Mouse (Mus musculus) frontal cortex, adult (tissue): ENCODE data around the gene 4930447C04Rik.

ENCODE experiments used
- ATAC-seq: cut with Nextera tagmentation; 2 replicates; pipeline ENCODE4 v1.9.2; 2017; ENCODE audit warnings: mild to moderate bottlenecking, moderate library complexity, mixed read lengths; ENCODE audit not compliant: low TSS enrichment

4930447C04Rik gene

DNA sequence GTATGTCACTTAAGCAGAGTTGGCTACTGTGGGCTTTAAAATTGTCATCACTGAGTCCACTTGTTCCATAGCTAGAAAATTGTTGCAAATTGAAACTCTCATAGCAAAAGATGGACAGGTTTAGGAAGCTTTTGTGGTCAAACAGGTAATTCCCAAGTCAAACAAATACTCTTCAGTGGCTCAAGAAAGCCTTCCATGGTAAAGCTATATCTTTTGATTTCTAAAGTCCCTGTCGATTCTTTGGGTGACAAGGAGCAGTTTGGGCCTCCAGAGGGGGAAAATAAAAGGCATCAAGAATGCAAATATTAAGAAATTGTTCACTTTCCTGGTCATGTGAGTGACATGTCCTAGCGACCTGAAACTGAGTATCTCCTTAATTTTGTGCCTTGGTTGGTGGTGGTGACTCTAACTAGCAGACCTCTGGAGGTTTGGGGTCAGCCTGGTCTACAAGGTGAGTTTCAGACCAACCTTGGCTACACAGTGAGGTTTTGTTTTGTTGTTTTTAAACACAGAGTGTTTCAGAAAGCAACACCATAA is 3.1 kb upstream of the 4930447C04Rik start:
- no peak for ATAC-seq

DNA sequence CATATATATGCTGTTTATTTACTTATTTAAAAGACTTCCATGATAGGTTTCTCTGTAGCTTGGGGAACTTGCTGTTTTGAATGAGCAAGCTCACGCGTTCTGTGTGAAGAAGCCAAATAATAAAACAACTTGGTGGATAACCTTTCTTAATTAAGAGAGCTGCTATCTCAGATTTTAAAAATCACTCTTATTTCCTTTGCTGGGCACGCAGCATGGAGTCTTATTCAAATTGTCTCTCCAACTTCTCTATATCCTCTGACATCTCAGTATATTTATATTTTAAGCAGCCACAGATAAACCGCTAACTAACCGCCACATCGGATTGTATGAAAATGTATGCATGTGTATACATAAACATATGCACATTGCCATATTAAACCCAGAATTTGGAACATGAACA is 1.6 kb upstream of the 4930447C04Rik start:
- ATAC-seq = no peak

DNA sequence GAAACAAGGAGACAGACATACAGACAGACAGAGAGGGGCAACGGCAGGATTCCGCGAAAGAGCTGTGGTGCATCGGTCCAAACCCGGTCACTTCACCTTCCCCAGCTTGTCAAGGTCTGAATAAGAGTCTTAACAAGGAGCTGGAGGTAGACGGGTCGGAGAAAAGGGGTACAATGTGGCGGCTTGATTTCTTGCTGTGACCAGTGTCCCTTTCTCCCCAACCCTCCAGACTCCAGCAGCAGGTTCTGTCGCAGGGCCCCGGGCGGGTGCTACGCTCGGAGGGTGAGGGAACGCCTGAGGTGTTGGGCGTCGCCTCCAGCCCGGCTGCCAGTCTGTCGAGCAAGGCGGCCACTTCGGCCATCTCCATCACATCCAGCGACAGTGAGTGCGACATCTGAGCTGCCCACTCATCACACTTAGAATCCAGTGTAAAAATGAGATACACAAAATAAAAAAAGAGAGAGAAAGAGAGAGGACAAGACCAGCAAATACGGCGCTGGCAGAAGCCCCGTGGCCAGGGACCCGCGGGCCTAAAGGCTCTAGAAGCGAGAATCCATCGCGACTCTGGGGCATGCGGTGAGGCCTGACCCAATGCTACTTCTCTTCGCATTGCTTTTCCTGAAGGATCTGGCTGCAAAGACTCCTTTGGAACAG is 951 bp upstream of the 4930447C04Rik start:
- ATAC-seq = no peak

DNA sequence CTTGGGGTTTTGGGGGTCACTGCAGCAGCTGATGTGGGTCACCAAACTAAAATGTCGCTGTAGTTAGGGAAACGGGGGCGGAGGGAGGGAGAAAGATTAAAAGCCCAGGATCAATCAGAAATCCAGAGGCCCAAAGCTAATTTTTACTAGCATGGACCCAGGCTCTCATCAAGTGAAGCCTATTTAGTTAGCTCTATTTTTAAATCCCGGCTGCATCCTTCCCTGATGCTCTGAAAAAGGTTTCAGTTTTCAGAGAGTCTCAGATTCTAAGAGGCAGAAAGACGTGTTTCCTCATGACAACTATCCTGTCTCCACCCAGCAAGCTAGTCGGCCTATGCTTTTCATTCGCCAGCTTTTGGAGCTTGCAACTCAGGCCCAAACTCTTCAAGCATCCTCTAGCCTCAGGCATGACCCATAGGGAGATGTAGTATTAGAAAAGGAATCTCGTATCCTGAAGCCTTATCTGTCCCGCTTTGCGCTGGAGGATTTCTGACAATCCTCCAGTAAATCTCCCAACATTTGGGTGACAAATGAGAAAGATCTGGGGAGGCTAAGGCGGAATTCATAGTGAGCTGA is 336 bp upstream of the 4930447C04Rik start:
- no peak for ATAC-seq

DNA sequence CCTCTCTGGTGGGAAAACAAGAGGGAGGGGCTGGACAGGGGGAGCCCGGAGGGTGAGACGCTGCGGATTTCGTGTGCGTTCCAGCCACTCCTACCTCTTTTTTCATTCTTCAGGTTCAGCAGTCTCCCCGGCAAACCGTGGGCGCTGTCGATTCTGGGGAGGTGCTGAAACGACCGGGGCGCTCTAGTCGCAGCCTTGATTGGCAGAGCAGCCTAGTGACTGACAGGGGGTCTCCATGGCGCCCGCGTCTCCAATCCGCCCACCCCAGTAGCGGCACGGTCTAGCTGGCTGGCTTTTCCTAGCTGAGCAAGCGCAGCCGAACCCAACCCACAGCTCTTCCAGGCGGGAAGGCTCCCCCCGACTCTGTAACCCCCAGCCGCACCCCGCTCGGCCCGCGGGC is 958 bp downstream of the 4930447C04Rik start, which contains the start of gene Six6:
TSS of gene Six6 (plus strand) at position 277 of the 400 bp plus-strand sequence.
- no peak for ATAC-seq

DNA sequence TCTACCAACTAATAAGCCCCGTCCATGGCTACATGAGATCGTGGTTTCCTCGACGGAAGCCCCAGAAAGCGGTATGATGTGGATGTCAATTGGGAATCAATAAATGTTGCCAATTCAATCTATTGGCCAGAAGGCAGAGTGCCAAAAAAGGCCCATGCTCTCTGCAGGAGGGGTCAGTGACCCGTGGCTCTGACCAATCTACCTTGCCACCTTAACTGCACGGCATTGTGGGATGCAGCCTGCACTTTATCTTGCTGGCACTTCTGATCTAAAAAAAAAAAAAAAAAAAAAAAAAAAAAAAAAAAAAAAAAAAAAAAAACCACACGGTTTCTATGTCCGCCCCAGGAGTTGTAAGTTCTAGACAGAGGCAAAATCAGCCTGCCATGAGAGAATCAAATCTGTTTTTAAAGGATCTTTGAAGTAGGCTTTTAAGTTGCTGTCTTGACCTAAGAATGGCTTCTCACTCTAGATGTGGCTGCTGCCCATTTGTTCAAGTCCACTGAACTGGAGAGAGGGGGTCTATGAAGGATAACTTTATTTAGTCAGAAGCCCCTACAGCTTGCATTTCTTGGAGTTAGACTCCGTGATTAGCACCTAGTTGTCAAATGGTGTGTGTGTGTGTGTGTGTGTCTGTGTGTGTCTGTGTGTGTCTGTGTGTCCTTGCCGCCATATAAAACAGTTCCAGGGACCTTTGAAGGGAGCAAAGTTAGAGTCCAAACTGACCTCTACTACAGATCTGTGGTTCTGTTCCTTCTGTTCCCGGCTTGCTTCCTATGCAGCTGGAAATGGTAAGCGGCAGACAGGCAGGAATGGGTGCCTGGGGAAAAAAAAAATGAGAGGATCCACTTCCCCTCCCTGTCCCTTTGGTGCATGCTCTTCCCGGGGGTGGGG is 1.7 kb downstream of the 4930447C04Rik start:
- no peak for ATAC-seq

DNA sequence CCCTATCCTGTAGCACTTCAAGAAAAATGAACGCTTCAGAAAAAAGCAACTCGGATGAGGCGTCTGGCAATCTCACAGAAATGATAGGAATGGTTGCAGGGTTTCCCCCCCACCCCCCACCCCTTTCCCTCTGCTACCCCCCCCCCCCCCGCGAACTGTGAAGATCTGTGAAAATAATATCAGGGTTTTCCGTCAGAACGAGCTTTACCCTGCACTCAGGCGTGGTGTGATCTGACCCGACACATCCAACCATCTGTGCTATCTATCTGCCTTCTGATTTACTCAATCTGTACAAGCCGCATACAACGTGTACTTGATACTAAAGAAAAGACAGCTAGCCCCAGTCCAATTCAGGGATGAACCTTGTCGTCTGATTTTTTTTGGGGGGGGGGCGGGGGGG is 2.4 kb downstream of the 4930447C04Rik start:
- no peak for ATAC-seq

DNA sequence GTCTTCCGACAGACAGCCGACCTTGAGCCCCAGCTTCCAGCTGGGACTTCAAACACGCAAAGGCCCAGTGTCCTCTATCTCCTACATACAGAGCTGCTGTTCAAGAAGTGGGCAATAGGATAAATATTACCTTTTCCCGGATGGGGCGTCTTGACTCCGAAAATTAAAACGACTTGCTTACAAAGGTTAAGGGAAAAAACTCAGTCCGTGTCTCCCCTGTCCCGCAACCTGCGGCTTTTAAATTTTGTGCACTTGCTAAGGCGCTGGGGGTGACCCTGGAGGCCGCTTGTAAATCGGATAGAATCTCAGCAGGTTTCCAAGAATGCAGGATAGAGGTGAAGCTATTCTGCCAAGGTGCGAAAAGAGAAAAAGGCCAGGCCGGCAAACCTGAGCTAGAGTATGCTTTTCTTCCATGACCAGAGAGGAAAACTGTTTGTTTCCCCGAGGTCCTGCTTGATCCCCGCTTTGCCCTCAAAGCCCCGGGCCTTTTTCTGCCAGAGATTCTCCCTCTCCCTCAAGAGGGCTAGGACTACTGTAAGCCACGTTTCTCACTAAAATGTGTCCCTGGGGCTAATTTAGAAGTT is 2.9 kb downstream of the 4930447C04Rik start:
- no peak for ATAC-seq

DNA sequence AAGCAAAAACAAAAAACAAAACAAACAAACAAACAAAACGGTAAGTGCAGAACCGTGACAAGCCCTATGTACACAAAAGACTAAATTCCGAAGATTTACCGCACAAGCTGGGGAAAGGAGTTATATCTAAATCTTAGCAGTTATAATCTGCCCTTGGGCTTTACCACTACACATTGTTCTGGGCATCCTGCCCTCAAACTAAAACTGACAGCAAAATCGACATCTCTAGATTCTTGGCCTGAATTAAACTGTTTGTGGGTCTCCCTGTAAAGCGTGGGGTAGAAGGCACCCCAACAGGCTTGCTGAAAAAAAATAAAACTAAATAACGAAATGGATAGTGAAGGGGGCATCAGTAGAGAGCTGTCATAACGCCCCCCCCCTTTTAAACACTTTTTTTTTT is 3.8 kb downstream of the 4930447C04Rik start:
- no peak for ATAC-seq

DNA sequence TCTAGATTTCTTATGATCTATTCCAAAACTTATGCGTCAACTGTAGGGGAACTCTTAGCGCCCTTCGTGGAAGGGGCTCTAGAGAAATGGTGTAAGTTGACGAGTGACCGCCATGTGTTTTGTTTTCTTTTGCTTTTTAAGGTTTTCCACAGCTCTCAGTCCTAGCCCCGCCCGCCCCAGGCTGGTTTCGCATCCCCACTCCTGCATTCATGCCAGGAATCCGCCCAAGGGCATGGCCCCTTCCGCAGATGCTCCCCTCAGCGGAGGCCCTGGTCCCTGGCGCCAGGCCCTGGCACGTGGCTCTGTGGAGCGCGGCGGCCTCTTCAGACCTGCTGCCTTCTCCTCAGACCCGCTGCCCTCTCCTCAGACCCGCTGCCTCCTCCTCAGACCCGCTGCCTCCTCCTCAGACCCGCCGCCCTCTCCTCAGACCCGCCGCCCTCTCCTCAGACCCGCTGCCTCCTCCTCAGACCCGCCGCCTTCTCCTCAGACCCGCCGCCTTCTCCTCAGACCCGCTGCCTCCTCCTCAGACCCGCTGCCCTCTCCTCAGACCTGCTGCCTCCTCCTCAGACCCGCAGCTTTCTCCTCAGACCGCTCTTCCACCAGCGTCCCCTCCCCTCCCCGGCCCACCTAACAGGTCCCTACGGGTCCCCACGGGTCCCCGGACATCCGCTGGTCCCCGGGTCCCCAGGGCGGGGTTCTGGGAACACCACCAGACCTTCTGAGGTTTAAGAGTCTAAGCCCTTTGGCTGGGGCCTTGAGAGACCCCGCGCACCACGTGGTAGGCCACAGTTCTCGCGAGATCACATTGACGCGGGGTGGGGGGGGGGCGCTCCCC is 23.2 kb downstream of the 4930447C04Rik start:
- no peak for ATAC-seq

DNA sequence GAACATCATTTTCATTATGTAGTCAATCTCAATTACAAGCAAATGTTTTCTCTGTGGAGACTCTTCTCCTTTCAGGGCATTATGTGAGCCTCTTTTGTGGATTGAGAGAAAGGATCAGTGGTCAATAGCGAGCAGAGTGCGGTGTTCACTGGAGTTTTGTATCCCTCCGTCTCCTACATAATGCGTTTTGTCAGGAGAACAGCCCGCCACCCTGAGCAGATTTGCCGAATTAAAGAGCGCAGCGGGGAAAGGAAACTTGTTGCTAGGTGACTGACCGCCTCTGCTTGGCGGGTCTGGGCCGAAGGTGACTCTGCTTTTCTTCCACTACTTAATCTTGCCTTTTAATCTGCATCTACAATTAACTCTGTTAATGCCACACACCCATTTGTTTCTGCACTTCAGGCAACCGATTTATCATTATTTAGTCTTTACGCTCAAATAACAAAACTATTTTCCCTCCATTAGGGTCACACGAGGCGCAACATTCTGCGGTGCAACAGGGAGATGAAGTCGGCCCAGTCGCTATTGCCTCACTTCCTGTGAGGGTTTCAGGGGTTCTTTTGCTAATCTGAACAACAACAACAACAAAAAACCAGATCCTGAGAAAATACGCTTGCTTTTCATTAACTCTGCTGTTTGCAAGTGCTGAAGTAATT is 86.1 kb downstream of the 4930447C04Rik start:
- no peak for ATAC-seq

DNA sequence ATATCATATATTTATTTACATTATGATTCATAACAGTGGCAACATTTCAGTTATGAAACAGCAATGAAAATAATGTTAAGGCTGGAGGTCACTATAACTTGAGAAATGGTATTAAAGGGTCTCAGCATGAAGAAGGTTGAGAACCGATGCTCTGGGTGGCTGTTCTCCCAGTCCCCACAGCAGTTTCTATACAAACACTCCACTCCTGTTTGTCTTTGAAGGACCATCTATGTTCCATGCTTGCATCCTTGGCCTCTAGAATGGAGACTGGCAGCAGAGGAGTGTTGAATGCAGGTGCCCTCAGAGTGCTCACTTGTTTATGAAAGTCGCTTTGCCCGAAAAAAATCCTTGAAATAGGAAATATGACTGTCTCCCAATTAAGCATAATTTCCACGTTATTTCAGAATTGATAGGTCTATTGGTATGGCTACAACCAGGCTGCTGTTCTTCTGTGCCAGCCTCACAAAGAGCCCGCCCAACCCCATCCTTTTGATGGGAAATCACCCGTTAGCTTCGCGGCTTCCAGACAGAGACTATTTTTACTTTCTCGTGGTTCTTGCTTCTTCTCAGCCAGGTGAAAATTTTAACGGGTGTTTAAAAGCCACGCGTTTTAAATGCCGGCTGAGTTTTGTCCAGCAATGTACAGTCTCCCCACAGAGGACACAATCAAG is 87.0 kb downstream of the 4930447C04Rik start:
- ATAC-seq = no peak

DNA sequence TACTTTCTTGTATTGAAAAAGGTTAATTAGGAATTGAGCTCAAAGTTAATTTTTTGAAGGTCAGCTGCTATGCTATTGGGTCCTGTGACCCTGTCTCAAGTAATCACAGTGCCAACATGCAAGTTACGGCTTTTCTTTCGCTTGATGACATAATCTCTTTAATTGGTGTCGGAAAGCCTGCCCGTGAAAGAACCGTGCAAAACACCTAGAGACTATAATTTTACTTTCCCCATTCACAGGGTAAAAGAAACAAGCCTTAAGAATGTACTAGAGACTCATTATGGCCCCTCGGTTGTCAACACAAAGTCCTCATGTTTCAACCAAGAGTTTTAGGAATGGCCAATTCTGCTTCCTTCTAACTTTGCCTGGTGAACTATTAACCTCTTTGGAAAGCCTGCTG is 88.3 kb downstream of the 4930447C04Rik start:
- no peak for ATAC-seq

DNA sequence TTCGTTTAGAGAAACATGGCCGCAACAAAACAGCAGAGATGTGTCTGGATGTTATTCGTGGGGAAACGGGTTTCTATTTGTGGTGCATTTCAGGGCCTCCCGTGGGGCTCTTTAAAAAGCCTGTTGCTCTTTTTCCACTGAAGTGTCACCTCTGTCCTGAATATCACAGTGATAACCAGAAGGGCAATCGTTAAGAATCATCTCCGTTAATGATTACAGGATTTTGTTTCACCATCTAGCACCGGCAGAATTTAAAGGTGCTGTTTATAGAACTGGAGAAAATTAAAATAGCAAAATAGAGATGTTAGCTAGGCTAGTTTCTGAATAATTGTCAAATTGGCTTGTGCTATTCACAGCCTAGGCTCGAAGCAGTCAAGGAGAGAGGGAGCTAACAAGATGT is 90.4 kb downstream of the 4930447C04Rik start:
- ATAC-seq = no peak

DNA sequence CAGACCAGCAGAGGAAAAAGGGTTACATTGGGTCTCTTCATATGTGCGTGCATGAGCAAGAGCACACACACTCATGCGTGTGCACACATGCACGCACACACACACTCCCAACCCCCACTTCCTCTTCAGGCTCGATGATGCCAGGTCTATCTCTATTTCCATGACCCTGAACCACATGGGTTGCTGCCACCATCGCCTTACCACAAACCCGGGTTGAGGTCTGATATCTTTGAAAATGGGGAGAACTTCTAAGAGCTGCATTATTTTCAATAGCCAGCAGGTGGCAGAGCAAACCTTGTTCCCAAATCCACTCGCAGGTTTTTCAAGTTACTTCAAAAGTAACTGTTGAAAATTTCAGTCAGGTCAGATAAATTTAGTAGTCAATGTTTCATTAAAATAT is 92.8 kb downstream of the 4930447C04Rik start:
- ATAC-seq = no peak

DNA sequence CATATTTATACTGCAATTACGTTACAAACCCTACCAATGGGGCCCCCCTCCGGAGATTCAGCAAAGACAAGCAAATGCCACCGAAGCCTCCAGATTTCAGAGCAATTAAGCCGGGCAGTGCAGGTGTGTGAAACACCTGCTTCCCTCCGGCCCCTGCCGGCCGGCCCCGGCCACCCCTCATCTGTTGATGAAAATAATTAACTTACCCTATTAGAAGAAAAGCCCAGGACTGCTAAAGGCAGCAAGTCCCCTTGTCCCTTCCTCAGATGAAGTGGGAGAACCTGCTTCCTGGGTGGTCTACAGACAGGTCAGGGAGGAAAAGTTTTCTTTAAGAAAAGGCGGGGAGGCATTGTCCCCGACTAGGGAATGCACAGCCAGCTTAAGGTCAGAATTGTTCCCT is 94.6 kb downstream of the 4930447C04Rik start:
- ATAC-seq = no peak

DNA sequence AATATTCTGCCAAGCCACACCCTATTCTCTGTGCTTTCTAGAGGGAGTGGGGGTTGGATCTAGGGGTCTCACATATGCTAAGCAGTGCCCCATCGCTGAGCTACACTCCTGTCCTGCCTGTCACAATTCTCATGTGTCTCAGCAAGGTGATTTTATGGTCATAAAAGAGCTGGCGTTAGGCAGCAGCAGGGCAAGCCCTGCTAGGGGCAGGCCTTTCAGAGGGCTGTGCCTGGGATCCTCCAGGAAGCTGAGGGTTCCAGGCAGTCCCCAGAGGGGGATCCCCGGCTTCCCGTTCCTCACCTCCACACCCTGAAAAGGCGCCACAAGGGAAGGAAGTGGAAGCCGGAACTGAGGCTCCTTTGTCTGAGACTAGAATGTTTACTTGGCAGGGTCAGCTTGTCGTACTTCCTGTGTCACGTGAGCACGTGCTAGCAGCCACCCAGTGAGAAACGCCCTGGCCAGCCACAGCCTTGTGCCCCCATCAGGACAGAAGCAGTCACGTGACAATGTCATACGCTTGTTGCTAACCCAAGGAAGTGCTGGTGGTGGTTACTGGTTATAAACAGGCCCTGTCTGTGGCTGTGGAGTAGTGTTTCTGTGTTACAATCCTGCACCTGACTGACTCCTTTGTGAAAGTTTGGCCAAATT is 96.5 kb downstream of the 4930447C04Rik start:
- no peak for ATAC-seq

DNA sequence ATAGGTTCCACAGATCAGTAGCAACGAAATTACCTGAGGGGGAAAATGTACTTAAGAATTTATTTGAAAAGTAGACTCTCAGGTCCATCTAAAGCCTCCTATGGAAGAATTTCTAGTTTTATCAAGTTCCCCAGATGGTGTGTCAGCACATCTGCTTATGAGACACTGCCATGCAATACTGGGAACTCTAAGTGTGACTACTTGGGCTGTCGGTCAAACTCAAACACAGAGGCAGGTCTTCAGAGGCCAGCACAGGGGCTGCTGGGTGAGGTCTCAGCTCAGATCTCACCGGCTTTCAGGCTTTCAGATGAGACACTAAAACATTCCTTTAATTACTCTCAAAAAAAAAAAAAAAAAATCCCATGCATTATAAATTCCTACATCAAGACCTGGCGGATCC is 97.0 kb downstream of the 4930447C04Rik start:
- ATAC-seq = no peak

DNA sequence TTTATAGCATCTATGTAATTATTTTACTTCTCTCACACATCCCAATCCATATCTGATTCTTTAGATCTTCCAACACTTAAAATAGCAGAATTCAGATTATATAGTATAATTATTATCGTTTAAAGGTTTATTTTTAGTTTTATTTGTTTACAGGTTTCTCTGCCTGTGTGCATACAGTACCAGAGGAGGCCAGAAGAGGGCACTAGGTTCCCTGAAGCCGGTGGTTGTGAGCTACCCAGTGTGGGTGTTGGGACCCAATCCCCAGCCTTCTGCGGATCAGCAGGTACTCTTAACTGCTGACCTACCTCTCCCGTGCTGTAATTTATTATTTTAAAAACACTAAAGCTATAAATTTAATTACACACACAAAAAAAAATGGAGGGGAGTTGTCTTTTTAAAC is 97.4 kb downstream of the 4930447C04Rik start:
- no peak for ATAC-seq

DNA sequence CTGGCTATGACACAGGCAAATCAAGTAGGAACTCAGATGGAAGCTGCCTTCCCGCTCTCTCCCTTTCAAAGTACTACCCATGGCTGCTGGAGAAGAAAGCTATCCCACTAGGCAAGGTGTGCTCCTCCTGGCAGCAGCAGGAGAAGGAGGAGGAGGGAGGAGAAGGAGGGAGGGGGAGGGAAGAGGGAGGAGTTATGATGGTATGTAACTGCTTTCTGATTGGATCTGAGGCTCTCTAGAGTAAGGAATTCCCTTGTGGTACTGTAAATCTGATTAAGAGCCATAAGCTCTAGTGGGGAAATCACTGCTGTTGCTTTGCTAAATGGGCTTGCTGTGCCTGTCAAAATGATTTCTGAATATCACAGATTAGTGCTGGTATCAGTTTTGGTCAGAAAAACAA is 99.1 kb downstream of the 4930447C04Rik start:
- no peak for ATAC-seq
